Comparison of ENCODE assay signal across 21 mouse cellular contexts in genomic region chr1:194496424-194496823, GRCm38 (mm10).
DNase-seq lines count a peak whose midpoint lies in the region; ATAC-seq and TF ChIP-seq lines count a peak whose summit lies in the region.
"Had no signal": no experiment of that assay in that cellular context is flagged by ENCODE, and none has a peak within 500 bp of the region (broad histone marks: within the 10 kb centered on the region; RNA-seq: fewer than 3 reads in every experiment).

No protein-coding gene starts in this region.

- no peak overlapping the region for H3K4me3 ChIP-seq in embryonic facial prominence, embryonic 12.5 days
- H3K4me3 ChIP-seq in embryonic facial prominence, embryonic 10.5 days, result no peak overlapping the region
- no peak overlapping the region for H3K4me3 ChIP-seq in lung, embryonic 14.5 days (ENCODE audit: low read depth, low read length)
- no peak overlapping the region for H3K4me3 ChIP-seq in stomach, embryonic 14.5 days (ENCODE audit: low read depth, low read length)
- H3K4me3 ChIP-seq in stomach, postnatal 0 days (ENCODE audit: low read depth, low read length), result no peak overlapping the region

- 0 out of 2 replicates have a peak, but pooled peaks have one; percentile 52 for ATAC-seq in embryonic facial prominence, embryonic 12.5 days (ENCODE audit: insufficient number of reproducible peaks, insufficient read depth, low FRiP score, low TSS enrichment)
- ATAC-seq in lung, embryonic 14.5 days (ENCODE audit: insufficient read depth), result peak; percentile 78; the same call in 1 of the 2 replicates
- ATAC-seq in stomach, embryonic 14.5 days (ENCODE audit: insufficient number of reproducible peaks, insufficient read depth, low FRiP score, low read depth), result peak; percentile 56; the same call in 1 of the 2 replicates
- ATAC-seq in stomach, postnatal 0 days (ENCODE audit: low FRiP score, low TSS enrichment), result no peak
- ATAC-seq: activated CD4-positive, CD25-positive, alpha-beta regulatory T cell, adult 4 months; CD4-positive, CD25-positive, alpha-beta regulatory T cell, adult 4 months; Patski had no signal

- 69% methylated on average over 2 of the region's 2 CpGs for WGBS in embryonic facial prominence, embryonic 12.5 days
- WGBS in embryonic facial prominence, embryonic 10.5 days, result 78% methylated on average over 2 of the region's 2 CpGs
- WGBS in lung, embryonic 14.5 days, result 29% methylated on average over 2 of the region's 2 CpGs
- WGBS in stomach, embryonic 14.5 days, result 42% methylated on average over 2 of the region's 2 CpGs
- 43% methylated on average over 2 of the region's 2 CpGs for WGBS in stomach, postnatal 0 days

- no peak for TF ChIP-seq CTCF in lung, embryonic 14.5 days (IDR thresholded peaks at IDR 0.05; ENCODE audit: low read depth)
- TF ChIP-seq CTCF in stomach, postnatal 0 days (IDR thresholded peaks at IDR 0.05; ENCODE audit: low read depth), result no peak

- H3K9ac ChIP-seq in embryonic facial prominence, embryonic 12.5 days, result no peak overlapping the region
- no peak overlapping the region for H3K9ac ChIP-seq in lung, embryonic 14.5 days
- H3K9ac ChIP-seq in stomach, embryonic 14.5 days (replicated peaks; ENCODE audit: low read depth, low read length), result no peak overlapping the region
- no peak overlapping the region for H3K9ac ChIP-seq in stomach, postnatal 0 days (ENCODE audit: low read length)

- 0 out of 2 replicates have a peak, but pooled peaks cover 4% of the 10 kb centered on the region for H3K4me1 ChIP-seq in embryonic facial prominence, embryonic 12.5 days
- H3K4me1 ChIP-seq in embryonic facial prominence, embryonic 10.5 days, result peaks cover 11% of the 10 kb centered on the region
- no peaks in the 10 kb centered on the region for H3K4me1 ChIP-seq in lung, embryonic 14.5 days (ENCODE audit: insufficient read depth)
- no peaks in the 10 kb centered on the region for H3K4me1 ChIP-seq in stomach, embryonic 14.5 days (ENCODE audit: control insufficient read depth, insufficient read depth, low read length)
- no peaks in the 10 kb centered on the region for H3K4me1 ChIP-seq in stomach, postnatal 0 days (replicated peaks; ENCODE audit: control insufficient read depth, insufficient read depth)

- no peaks in the 10 kb centered on the region for H3K27me3 ChIP-seq in embryonic facial prominence, embryonic 12.5 days
- no peaks in the 10 kb centered on the region for H3K27me3 ChIP-seq in embryonic facial prominence, embryonic 10.5 days (replicated peaks; ENCODE audit: low read depth, poor library complexity, severe bottlenecking)
- no peaks in the 10 kb centered on the region for H3K27me3 ChIP-seq in lung, embryonic 14.5 days (ENCODE audit: insufficient read depth, low read length)
- no peaks in the 10 kb centered on the region for H3K27me3 ChIP-seq in stomach, embryonic 14.5 days (ENCODE audit: control insufficient read depth, insufficient read depth, low read length)
- no peaks in the 10 kb centered on the region for H3K27me3 ChIP-seq in stomach, postnatal 0 days (ENCODE audit: control insufficient read depth, insufficient read depth, low read length)
- H3K27me3 ChIP-seq: CH12.LX had no signal

- H3K4me2 ChIP-seq in embryonic facial prominence, embryonic 12.5 days (replicated peaks), result no peak overlapping the region
- H3K4me2 ChIP-seq in lung, embryonic 14.5 days, result no peak overlapping the region
- H3K4me2 ChIP-seq in stomach, embryonic 14.5 days (replicated peaks; ENCODE audit: low read depth, low read length), result no peak overlapping the region
- no peak overlapping the region for H3K4me2 ChIP-seq in stomach, postnatal 0 days (replicated peaks; ENCODE audit: low read depth)

- H3K36me3 ChIP-seq in embryonic facial prominence, embryonic 12.5 days, result no peaks in the 10 kb centered on the region
- H3K36me3 ChIP-seq in embryonic facial prominence, embryonic 10.5 days (replicated peaks), result no peaks in the 10 kb centered on the region
- no peaks in the 10 kb centered on the region for H3K36me3 ChIP-seq in lung, embryonic 14.5 days (ENCODE audit: insufficient read depth)
- H3K36me3 ChIP-seq in stomach, embryonic 14.5 days (ENCODE audit: control insufficient read depth, insufficient read depth, low read length), result no peaks in the 10 kb centered on the region
- no peaks in the 10 kb centered on the region for H3K36me3 ChIP-seq in stomach, postnatal 0 days (ENCODE audit: control insufficient read depth, insufficient read depth, low read length)
- H3K36me3 ChIP-seq: G1E had no signal

- H3K27ac ChIP-seq in embryonic facial prominence, embryonic 12.5 days, result no peak overlapping the region
- H3K27ac ChIP-seq in embryonic facial prominence, embryonic 10.5 days (replicated peaks), result no peak overlapping the region
- no peak overlapping the region for H3K27ac ChIP-seq in lung, embryonic 14.5 days (ENCODE audit: low read depth)
- no peak overlapping the region for H3K27ac ChIP-seq in stomach, embryonic 14.5 days (ENCODE audit: low read length)
- no peak overlapping the region for H3K27ac ChIP-seq in stomach, postnatal 0 days (replicated peaks)

- TF ChIP-seq EP300 in stomach, postnatal 0 days (optimal IDR thresholded peaks at IDR 0.05), result no peak

- H3K9me3 ChIP-seq in embryonic facial prominence, embryonic 12.5 days, result no peaks in the 10 kb centered on the region
- no peaks in the 10 kb centered on the region for H3K9me3 ChIP-seq in embryonic facial prominence, embryonic 10.5 days
- no peaks in the 10 kb centered on the region for H3K9me3 ChIP-seq in lung, embryonic 14.5 days (ENCODE audit: low read depth, low read length)
- no peaks in the 10 kb centered on the region for H3K9me3 ChIP-seq in stomach, embryonic 14.5 days (ENCODE audit: control insufficient read depth, low read depth, low read length)
- H3K9me3 ChIP-seq in stomach, postnatal 0 days (ENCODE audit: control insufficient read depth, low read length), result no peaks in the 10 kb centered on the region
- H3K9me3 ChIP-seq: G1E had no signal

- no peak for DNase-seq in embryonic facial prominence, embryonic 10.5 days (ENCODE audit: low spot score)
- peak; percentile 47 for DNase-seq in lung, embryonic 14.5 days
- DNase-seq in lung, postnatal 14 days, result no peak
- DNase-seq in stomach, postnatal 0 days (ENCODE audit: low spot score), result no peak
- DNase-seq: adrenal gland, adult 2 months; adrenal gland, adult 8-10 months; adrenal gland, postnatal 10 days; adrenal gland, postnatal 14 days; adrenal gland, postnatal 25 days; adrenal gland, postnatal 36 days; B cell, adult 2 months; cerebellum, adult 11 months; cerebellum, adult 11-12 months; cerebellum, adult 18-20 months had no signal
